Mouse (Mus musculus) Muller cell, postnatal 12 days (primary cell): ENCODE results near the gene Rps25.
"Not testable (repeated sequence)": the region's sequence is repeated elsewhere in the genome, so short reads cannot be mapped to it uniquely, and the experiment has no call there.

ENCODE experiments used
- DNase-seq: peaks from one replicate; pipeline ENCODE4 v3.0.0-alpha.2; 2015; ENCODE audit errors: inconsistent ontology term

Gene Rps25

GRCm38 (mm10) chr9:44406906-44407751 lies at the start of gene Rps25, which contains the start of gene Trappc4:
Rps25 (plus strand) TSS chr9:44407139.
Trappc4 (minus strand) TSS chr9:44407600.
- peak; percentile 98 for DNase-seq

GRCm38 (mm10) chr9:44357207-44357606 lies 49.7 kb upstream of the Rps25 start:
- no peak for DNase-seq

- peak; percentile 89 for DNase-seq
These were observed 45.6 kb upstream of the Rps25 start, which contains the start of gene Vps11 for GRCm38 (mm10) chr9:44361190-44361917. Vps11 (minus strand) TSS chr9:44361670.

GRCm38 (mm10) chr9:44361931-44362330 lies 45.0 kb upstream of the Rps25 start:
- DNase-seq, result not testable (repeated sequence)

GRCm38 (mm10) chr9:44364480-44364879 lies 42.5 kb upstream of the Rps25 start:
- DNase-seq, result no peak

GRCm38 (mm10) chr9:44373386-44373785 lies 33.6 kb upstream of the Rps25 start:
- DNase-seq, result peak; percentile 25

- no peak for DNase-seq
These were observed 30.8 kb upstream of the Rps25 start for GRCm38 (mm10) chr9:44376141-44376540.

GRCm38 (mm10) chr9:44377335-44377734 lies 29.6 kb upstream of the Rps25 start:
- not testable (repeated sequence) for DNase-seq

- no peak for DNase-seq
These were observed 28.7 kb upstream of the Rps25 start for GRCm38 (mm10) chr9:44378153-44378730.

GRCm38 (mm10) chr9:44379054-44379834 lies 27.7 kb upstream of the Rps25 start, which contains the start of gene Hyou1:
Hyou1 (plus strand) TSS chr9:44379490.
- peak; percentile 99 for DNase-seq

GRCm38 (mm10) chr9:44379862-44380261 lies 27.1 kb upstream of the Rps25 start:
- DNase-seq, result no peak

GRCm38 (mm10) chr9:44384596-44384995 lies 22.3 kb upstream of the Rps25 start:
- no peak for DNase-seq

- DNase-seq, result no peak
These were observed 19.7 kb upstream of the Rps25 start for GRCm38 (mm10) chr9:44387221-44387620.

GRCm38 (mm10) chr9:44389273-44389672 lies 17.7 kb upstream of the Rps25 start:
- DNase-seq, result no peak

GRCm38 (mm10) chr9:44391466-44391865 lies 15.5 kb upstream of the Rps25 start:
- peak; percentile 49 for DNase-seq

- DNase-seq, result peak; percentile 97
These were observed 10.1 kb upstream of the Rps25 start, which contains the start of gene Slc37a4 for GRCm38 (mm10) chr9:44396684-44397411. Slc37a4 (plus strand) TSS chr9:44396852.

GRCm38 (mm10) chr9:44398087-44398486 lies 8.9 kb upstream of the Rps25 start:
- peak; percentile 40 for DNase-seq

GRCm38 (mm10) chr9:44398551-44398950 lies 8.4 kb upstream of the Rps25 start:
- no peak for DNase-seq

- no peak for DNase-seq
These were observed 7.7 kb upstream of the Rps25 start for GRCm38 (mm10) chr9:44399114-44399794.

- no peak for DNase-seq
These were observed 7.2 kb upstream of the Rps25 start for GRCm38 (mm10) chr9:44399795-44400114.
